ENCODE assay signal across 38 mouse cellular contexts in genomic region chr1:153913869-153914268, GRCm38 (mm10). TPM values are rescaled to one million over a fixed set of nuclear protein-coding genes. Genes with fewer than 3 reads are reported as not detected.
DNase-seq lines count a peak whose midpoint lies in the region; ATAC-seq and TF ChIP-seq lines count a peak whose summit lies in the region.
"Had no signal": no experiment of that assay in that cellular context is flagged by ENCODE, and none has a peak within 500 bp of the region (broad histone marks: within the 10 kb centered on the region; RNA-seq: fewer than 3 reads in every experiment).

No protein-coding gene starts in this region.

- no peak for TF ChIP-seq POLR2A in testis, adult 2 months (IDR thresholded peaks at IDR 0.05; ENCODE audit: control insufficient read depth, low read depth, low read length)

- no peak for DNase-seq in gastrocnemius, adult 2 months
- no peak for DNase-seq in gastrocnemius, postnatal 25 days
- DNase-seq in testis, postnatal 14 days (ENCODE audit: low spot score), result no peak
- DNase-seq in splenic B cell, adult 2 months (ENCODE audit: low read depth, low spot score), result peak; percentile 26
- DNase-seq in right cerebral cortex, postnatal 25 days, result no peak
- no peak for DNase-seq in c-Kit-positive CD71-positive TER-119-positive erythroid progenitor cells, embryonic 14.5 days (ENCODE audit: low spot score)
- DNase-seq: adrenal gland, postnatal 25 days; cerebellum, adult 11 months; cerebellum, adult 9-10 months; cerebellum, postnatal 36 days; kidney, adult 18-20 months; kidney, postnatal 25 days; lung, adult 2 months; lung, postnatal 10 days; thymus, postnatal 14 days had no signal

- intact Hi-C loops in gastrocnemius, adult 2 months (cut with DNase I), result no loop called here

- no peak for TF ChIP-seq CTCF in gastrocnemius, adult 2 months (IDR thresholded peaks at IDR 0.05)
- no peak for TF ChIP-seq CTCF in testis, adult 2 months (IDR thresholded peaks at IDR 0.05; ENCODE audit: control insufficient read depth, insufficient read depth, insufficient replicate concordance, low read depth, low read length)

- no peaks in the 10 kb centered on the region for H3K27me3 ChIP-seq in testis, adult 2 months (ENCODE audit: control insufficient read depth, insufficient read depth, low read length)
- no peaks in the 10 kb centered on the region for H3K27me3 ChIP-seq in splenic B cell, adult 2 months (ENCODE audit: control insufficient read depth, insufficient read depth, low read length, poor library complexity, severe bottlenecking)
- H3K27me3 ChIP-seq: embryonic facial prominence, embryonic 13.5 days; forebrain, embryonic 15.5 days; heart, embryonic 12.5 days; kidney, embryonic 15.5 days; limb, embryonic 15.5 days; megakaryocyte, embryonic 14.5 days; midbrain, embryonic 13.5 days; neural tube, embryonic 15.5 days had no signal

- no peaks in the 10 kb centered on the region for H3K4me1 ChIP-seq in testis, adult 2 months (ENCODE audit: control insufficient read depth, insufficient read depth, low read length)
- H3K4me1 ChIP-seq: forebrain, embryonic 10.5 days; forebrain, embryonic 15.5 days; limb, embryonic 15.5 days; midbrain, embryonic 13.5 days; neural tube, embryonic 15.5 days had no signal

- peak; percentile 83 for ATAC-seq in megakaryocyte, adult 5-6 weeks (ENCODE audit: poor library complexity, severe bottlenecking)
- ATAC-seq: forebrain, embryonic 15.5 days; hindbrain, embryonic 16.5 days; midbrain, embryonic 13.5 days had no signal

- H3K4me3 ChIP-seq in gastrocnemius, adult 2 months, result no peak overlapping the region
- peak overlapping the region; percentile 13; the same call in 1 of the 2 replicates for H3K4me3 ChIP-seq in testis, adult 2 months (ENCODE audit: control insufficient read depth, low read depth, low read length)
- H3K4me3 ChIP-seq: embryonic facial prominence, embryonic 13.5 days; forebrain, embryonic 10.5 days; forebrain, embryonic 15.5 days; heart, embryonic 12.5 days; kidney, embryonic 15.5 days; limb, embryonic 10.5 days; limb, embryonic 15.5 days; megakaryocyte, embryonic 14.5 days; midbrain, embryonic 13.5 days; neural tube, embryonic 15.5 days had no signal

- no peaks in the 10 kb centered on the region for H3K36me3 ChIP-seq in testis, adult 2 months (ENCODE audit: control insufficient read depth, insufficient read depth, low read length)
- H3K36me3 ChIP-seq in splenic B cell, adult 2 months (ENCODE audit: control insufficient read depth, insufficient read depth, low read length, poor library complexity, severe bottlenecking), result peaks cover 3% of the 10 kb centered on the region; the same call in 1 of the 2 replicates

- peak overlapping the region; percentile 52; the same call in 1 of the 2 replicates for H3K27ac ChIP-seq in gastrocnemius, adult 2 months
- H3K27ac ChIP-seq in testis, adult 2 months (ENCODE audit: control insufficient read depth, insufficient read depth, low read depth, low read length), result no peak overlapping the region
- H3K27ac ChIP-seq: embryonic facial prominence, embryonic 13.5 days; forebrain, embryonic 10.5 days; forebrain, embryonic 15.5 days; kidney, embryonic 15.5 days; limb, embryonic 10.5 days; limb, embryonic 15.5 days; liver, embryonic 14.5 days; midbrain, embryonic 13.5 days; neural tube, embryonic 15.5 days had no signal

RNA-seq across cellular contexts. Expression of gene Teddm2, which starts 13.8 kb away (rescaled TPM):
- 1 to 10 TPM; 1.6 to 4.4 TPM for total RNA-seq in gastrocnemius, adult 2 months (2021)
- 1 to 10 TPM; 1.6 to 2.3 TPM for total RNA-seq in gastrocnemius, postnatal 25 days (2021)
- polyA plus RNA-seq in testis, adult 2 months (2012; rRNA removed), result 4.8 and 5.6 TPM in 2 replicates
- 0.55 and 0.56 TPM in 2 replicates for total RNA-seq in megakaryocyte, adult 5-6 weeks (2015)
- 0.04 and 0.41 TPM in 2 replicates for total RNA-seq in megakaryocyte, adult 5-6 weeks (2017)

RNA-seq across cellular contexts. Expression of gene Glul, which starts 14.1 kb away (rescaled TPM):
- 100 to 1,000 TPM; 501 to 689 TPM for total RNA-seq in gastrocnemius, adult 2 months (2021)
- total RNA-seq in gastrocnemius, postnatal 25 days (2021), result 100 to 1,000 TPM; 232 to 471 TPM
- polyA plus RNA-seq in testis, adult 2 months (2012; rRNA removed), result 605 and 633 TPM in 2 replicates
- total RNA-seq in megakaryocyte, adult 5-6 weeks (2015), result 58.1 and 63.4 TPM in 2 replicates
- 79.0 and 91.0 TPM in 2 replicates for total RNA-seq in megakaryocyte, adult 5-6 weeks (2017)

RNA-seq across cellular contexts. Expression of gene Teddm1a, which starts 22.3 kb away (rescaled TPM):
- total RNA-seq in gastrocnemius, adult 2 months (2021), result not detected
- total RNA-seq in gastrocnemius, postnatal 25 days (2021), result not detected
- polyA plus RNA-seq in testis, adult 2 months (2012; rRNA removed), result not detected in 2 replicates
- not detected in 2 replicates for total RNA-seq in megakaryocyte, adult 5-6 weeks (2015)
- total RNA-seq in megakaryocyte, adult 5-6 weeks (2017), result not detected in 2 replicates
- total RNA-seq: adrenal gland, adult 18-20 months; adrenal gland, postnatal 25 days; gastrocnemius, adult 8-10 months; hematopoietic stem cell, adult 5-6 weeks; layer of hippocampus, adult 8-10 months; left cerebral cortex, postnatal 10 days had no signal
- polyA plus RNA-seq: embryonic facial prominence, embryonic 13.5 days; forebrain, embryonic 10.5 days; forebrain, embryonic 15.5 days; heart, embryonic 12.5 days; heart, postnatal 0 days; hindbrain, embryonic 16.5 days; intestine, embryonic 14.5 days; kidney, embryonic 15.5 days; limb, embryonic 10.5 days; limb, embryonic 15.5 days; liver, embryonic 14.5 days; lung, adult 2 months; midbrain, embryonic 13.5 days; neural tube, embryonic 15.5 days; stomach, embryonic 14.5 days; urinary bladder, adult 2 months had no signal

RNA-seq across cellular contexts. Expression of gene Teddm1b, which starts 39.7 kb away (rescaled TPM):
- total RNA-seq in gastrocnemius, adult 2 months (2021), result not detected
- not detected for total RNA-seq in gastrocnemius, postnatal 25 days (2021)
- polyA plus RNA-seq in testis, adult 2 months (2012; rRNA removed), result 0.05 TPM in 1 of 2 replicates, not detected in the other
- 0.09 TPM in 1 of 2 replicates, not detected in the other for total RNA-seq in megakaryocyte, adult 5-6 weeks (2015)
- total RNA-seq in megakaryocyte, adult 5-6 weeks (2017), result 0.18 TPM in 1 of 2 replicates, not detected in the other
- total RNA-seq: adrenal gland, adult 18-20 months; adrenal gland, postnatal 25 days; gastrocnemius, adult 8-10 months; hematopoietic stem cell, adult 5-6 weeks; layer of hippocampus, adult 8-10 months; left cerebral cortex, postnatal 10 days had no signal
- polyA plus RNA-seq: lung, adult 2 months; urinary bladder, adult 2 months had no signal
